Mouse (Mus musculus) gastrocnemius, adult 8-10 months (tissue): Measurements from ENCODE around the gene Gabra5. TPM values are rescaled to one million over a fixed set of nuclear protein-coding genes. Genes with fewer than 3 reads are reported as not detected.

Source experiments
- DNase-seq, 2 experiments: peaks; one replicate each; pipeline ENCODE4 v3.0.0; 2022; ENCODE audit warnings: low spot score in 2 of 2
- total RNA-seq, 4 experiments: library from RNA; stranded (reverse); gene quantifications; 2 replicates each; pipeline ENCODE4 v1.2.4; 2022

Gabra5 gene
- total RNA-seq, 4 experiments from 2014 or later: not detected

DNA sequence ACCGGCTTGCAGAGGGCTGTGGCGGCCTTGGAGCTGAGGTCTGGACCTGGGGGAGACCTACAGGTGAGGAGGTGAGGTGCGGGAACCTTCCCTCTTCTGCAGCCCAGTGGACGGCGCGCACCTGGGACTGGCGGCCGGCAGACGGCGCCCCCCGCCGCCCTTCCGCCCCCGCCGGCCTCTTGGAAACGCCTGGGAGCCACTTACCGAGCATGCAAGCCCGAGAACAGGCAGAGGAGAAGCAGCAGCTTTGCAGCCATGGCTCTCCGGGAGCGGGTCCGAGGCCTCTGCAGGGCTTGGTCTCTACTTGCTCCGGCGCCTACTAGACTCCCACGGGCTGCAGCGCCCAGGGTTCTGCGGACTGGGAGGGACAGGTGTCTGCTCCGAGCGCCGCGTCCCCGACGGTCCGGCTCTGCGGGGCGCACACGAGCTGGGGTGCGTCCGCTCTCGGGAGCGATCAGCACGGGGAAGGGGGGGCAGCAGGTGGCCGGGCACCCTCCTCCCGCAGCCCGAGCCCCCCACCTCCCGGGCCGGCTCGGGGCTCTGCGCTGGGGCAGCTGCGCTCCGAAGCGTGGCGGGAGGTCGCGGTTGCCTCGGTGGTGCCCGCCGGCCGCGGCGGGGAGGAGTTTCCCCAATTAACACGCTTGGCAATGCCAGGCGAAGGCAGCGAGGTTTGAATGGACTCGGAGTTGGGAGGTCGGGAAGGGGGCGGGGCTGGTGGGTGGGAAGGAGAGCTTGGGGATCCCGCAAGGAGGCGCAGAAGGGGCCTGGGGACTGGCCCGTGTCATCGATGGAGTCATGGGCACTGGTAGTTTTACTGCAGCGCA is 123.1 kb downstream of the Gabra5 start, which contains the start of gene Gabrg3:
Gene Gabrg3 (minus strand): TSS at position 672 of the 824 bp plus-strand sequence.
- DNase-seq: no peak

DNA sequence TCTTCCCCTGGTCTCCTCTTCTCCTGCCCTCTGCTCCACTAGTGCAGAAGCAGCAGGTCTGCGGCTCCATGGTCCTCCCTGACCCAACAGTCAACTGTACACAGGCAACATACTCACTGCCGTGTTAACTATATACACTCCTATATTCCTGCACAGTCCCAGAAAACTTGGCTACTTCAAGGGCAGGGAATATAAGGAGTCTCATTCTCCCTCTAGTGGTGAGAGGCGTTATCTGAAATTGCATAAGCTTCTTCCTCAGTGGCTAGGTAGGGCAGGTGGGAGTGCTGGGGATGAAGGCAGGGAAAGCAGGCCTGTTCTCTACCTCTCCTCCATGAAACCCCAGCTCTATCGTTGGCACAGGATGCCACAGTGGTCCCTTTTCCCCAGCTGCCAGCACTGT is 125.7 kb downstream of the Gabra5 start:
- DNase-seq: no peak

DNA sequence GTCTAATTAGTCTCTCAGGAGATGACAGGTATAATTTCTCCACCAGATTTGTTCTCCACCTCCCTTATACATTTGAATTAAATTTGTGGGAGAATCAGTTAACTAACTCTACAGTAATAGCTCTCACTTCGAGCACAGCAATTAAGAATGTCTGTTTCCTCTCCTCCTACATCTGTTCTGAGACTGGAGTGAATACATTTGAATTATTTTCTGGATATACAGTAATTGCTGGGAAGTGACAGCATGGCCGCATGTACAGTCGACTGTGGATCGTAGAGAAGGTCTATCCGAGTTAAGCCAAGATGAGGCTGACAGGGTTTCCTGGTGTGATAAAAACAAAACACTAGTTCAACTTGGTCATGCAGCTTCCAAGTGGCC is 143.9 kb downstream of the Gabra5 start:
- no peak for DNase-seq

DNA sequence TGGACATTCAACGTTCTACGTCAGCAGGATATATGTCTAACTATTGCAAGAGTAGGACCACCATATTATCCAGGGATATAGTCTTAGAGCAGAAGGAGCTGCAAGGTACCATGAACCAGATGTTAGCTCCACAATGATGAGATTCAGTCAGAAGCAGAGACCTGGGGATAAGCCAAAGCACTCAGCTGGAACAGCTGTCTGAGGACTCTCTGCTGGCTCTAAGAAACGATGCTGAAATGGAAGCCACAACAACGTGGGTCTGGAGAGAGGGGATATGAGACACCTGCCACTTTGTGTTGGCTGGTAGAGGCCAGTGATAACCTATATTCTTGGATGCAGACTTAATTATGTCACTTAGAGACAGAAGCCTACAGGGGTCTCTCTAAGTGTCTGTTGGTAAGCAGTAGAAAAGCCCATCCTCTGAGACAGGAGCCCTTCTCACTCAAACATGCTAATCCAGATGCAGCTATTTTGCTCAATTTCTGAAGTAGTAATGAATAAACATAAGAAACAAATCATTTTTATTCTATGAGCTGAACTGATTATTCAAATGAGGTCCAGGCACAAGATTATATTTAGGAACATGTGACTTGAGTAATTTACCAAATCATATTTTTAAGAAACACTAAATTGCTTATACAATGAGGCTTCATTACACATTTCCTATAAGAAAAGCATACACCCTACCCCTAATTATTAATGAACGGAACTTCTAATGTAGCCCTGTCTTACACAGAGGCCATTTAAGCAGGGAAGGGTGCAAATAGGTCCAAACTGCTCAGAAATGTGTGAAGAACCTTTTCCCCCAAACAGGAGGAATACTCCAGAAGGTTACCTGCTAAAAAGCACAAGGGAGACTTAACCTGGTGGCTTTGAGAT is 144.5 kb downstream of the Gabra5 start:
- no peak for DNase-seq

DNA sequence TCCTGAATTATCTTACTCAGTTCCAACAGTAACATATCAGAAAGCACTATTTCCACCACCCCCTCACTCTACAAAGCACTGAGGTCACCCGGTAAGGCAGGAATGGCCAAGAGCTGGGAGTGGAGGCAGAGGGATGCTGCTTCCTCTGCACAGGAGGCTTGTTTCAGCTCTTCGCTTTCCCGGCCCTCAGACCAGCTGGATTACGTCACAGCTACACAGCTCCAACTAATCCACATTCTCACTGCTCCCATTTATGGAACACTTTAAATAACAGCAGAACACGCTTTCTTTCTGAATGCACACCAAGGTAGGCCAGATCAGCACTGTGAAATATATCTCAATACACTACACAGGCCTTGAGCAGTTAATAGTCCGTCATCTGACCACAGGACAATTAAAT is 146.0 kb downstream of the Gabra5 start:
- no peak for DNase-seq

DNA sequence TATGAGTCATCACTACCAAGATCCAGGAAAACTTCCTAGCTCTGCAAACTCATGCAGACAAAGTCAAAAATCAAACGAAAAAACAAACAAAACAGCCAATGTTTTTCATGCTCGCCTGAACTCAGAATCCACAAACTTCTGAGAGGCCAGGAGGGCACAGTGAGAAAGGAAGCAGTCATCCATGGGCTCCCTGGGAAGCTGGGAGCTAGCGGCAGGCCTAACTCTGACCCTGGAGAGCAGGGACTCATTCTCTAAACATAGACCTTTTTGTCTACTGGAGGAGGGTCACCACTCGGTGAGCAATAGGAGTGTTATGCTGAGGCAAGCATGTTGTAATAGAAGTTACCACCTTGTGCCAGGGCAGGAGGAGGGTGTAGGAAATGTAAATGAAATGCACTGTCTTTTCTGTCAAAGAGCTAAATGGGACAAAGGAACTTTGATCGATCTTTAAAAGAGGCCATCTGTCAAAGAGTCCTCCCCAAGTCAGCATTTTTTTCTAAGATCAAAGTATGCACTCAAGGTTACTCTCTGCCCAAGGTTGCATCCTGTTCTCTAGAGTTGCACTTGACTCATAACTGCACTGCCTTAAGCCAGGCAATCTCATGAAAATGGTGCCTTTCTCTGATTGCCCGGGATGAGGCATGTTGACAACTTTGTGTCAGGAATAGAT is 151.9 kb downstream of the Gabra5 start:
- DNase-seq: no peak

Other genes starting within 250 kb of the Gabra5 start
- not detected for gene Gabrg3, start 122.9 kb downstream of the Gabra5 start, total RNA-seq
- gene Gabrb3, start 90.4 kb downstream of the Gabra5 start, total RNA-seq: under 1 TPM in 1 of 4 experiments, not detected in 3; 0.34 TPM